Mouse (Mus musculus): ENCODE measurements around the gene Irf1. TPM values are rescaled to one million over a fixed set of nuclear protein-coding genes. Genes with fewer than 3 reads are reported as not detected.
"Not testable (repeated sequence)": the region's sequence is repeated elsewhere in the genome, so short reads cannot be mapped to it uniquely, and the experiment has no call there.

The Irf1 gene
- polyA plus RNA-seq, 1 experiment from 2014 or later, result 8.4 TPM

GRCm38 (mm10) chr11:53755011-53755595 lies 14.7 kb upstream of the Irf1 start:
- Histone ChIP-seq H3K4me1 (replicated peaks; ENCODE audit: control insufficient read depth, insufficient read depth, low read length) (no peaks in the 10 kb centered on the region; the same call in 1 of the 2 replicates), H3K9ac (ENCODE audit: low read depth, low read length) (no peak overlapping the region), H3K36me3 (ENCODE audit: control insufficient read depth, insufficient read depth, low read length) (no peaks in the 10 kb centered on the region), H3K9me3 (ENCODE audit: control insufficient read depth, low read length) (no peaks in the 10 kb centered on the region), H3K27me3 (replicated peaks; ENCODE audit: control insufficient read depth, insufficient read depth, low read length) (0 out of 2 replicates have a peak, but pooled peaks cover 2% of the 10 kb centered on the region), H3K4me2 (no peak overlapping the region), H3K27ac (ENCODE audit: low read depth, low read length) (no peak overlapping the region), H3K4me3 (ENCODE audit: low read depth, low read length) (no peak overlapping the region)
- ATAC-seq (replicated peaks; ENCODE audit: low FRiP score), result no peak
- no peak for DNase-seq (ENCODE audit: low spot score)
- 79% methylated on average over 12 of the region's 12 CpGs for WGBS

- Histone ChIP-seq H3K27ac (ENCODE audit: low read depth, low read length) (no peak overlapping the region), H3K36me3 (ENCODE audit: control insufficient read depth, insufficient read depth, low read length) (no peaks in the 10 kb centered on the region), H3K9me3 (ENCODE audit: control insufficient read depth, low read length) (no peaks in the 10 kb centered on the region), H3K4me1 (replicated peaks; ENCODE audit: control insufficient read depth, insufficient read depth, low read length) (peaks cover 3% of the 10 kb centered on the region), H3K27me3 (replicated peaks; ENCODE audit: control insufficient read depth, insufficient read depth, low read length) (0 out of 2 replicates have a peak, but pooled peaks cover 2% of the 10 kb centered on the region), H3K4me3 (ENCODE audit: low read depth, low read length) (no peak overlapping the region), H3K4me2 (no peak overlapping the region), H3K9ac (ENCODE audit: low read depth, low read length) (no peak overlapping the region)
- 74% methylated on average over 4 of the region's 4 CpGs for WGBS
- DNase-seq (ENCODE audit: low spot score) (no peak), ATAC-seq (replicated peaks; ENCODE audit: low FRiP score) (no peak)
Measured at GRCm38 (mm10) chr11:53757612-53758011, 12.2 kb upstream of the Irf1 start.

- WGBS, result 77% methylated on average over 9 of the region's 9 CpGs
Measured at GRCm38 (mm10) chr11:53758033-53758432, 11.8 kb upstream of the Irf1 start.

GRCm38 (mm10) chr11:53758791-53759351 lies 10.9 kb upstream of the Irf1 start:
- DNase-seq (ENCODE audit: low spot score) (no peak), ATAC-seq (replicated peaks; ENCODE audit: low FRiP score) (no peak)
- Histone ChIP-seq H3K4me1 (replicated peaks; ENCODE audit: control insufficient read depth, insufficient read depth, low read length) (peaks cover 15% of the 10 kb centered on the region), H3K36me3 (ENCODE audit: control insufficient read depth, insufficient read depth, low read length) (no peaks in the 10 kb centered on the region), H3K27me3 (replicated peaks; ENCODE audit: control insufficient read depth, insufficient read depth, low read length) (0 out of 2 replicates have a peak, but pooled peaks cover 2% of the 10 kb centered on the region), H3K9ac (ENCODE audit: low read depth, low read length) (no peak overlapping the region), H3K4me2 (no peak overlapping the region), H3K27ac (ENCODE audit: low read depth, low read length) (no peak overlapping the region), H3K9me3 (ENCODE audit: control insufficient read depth, low read length) (no peaks in the 10 kb centered on the region), H3K4me3 (ENCODE audit: low read depth, low read length) (no peak overlapping the region)
- WGBS, result 52% methylated on average over 6 of the region's 6 CpGs

More at GRCm38 (mm10) chr11:53758033-53758432, 11.8 kb upstream of the Irf1 start:
- not testable (repeated sequence) for H3K9me3 ChIP-seq (ENCODE audit: control insufficient read depth, low read length); H3K9ac ChIP-seq (ENCODE audit: low read depth, low read length); H3K4me2 ChIP-seq; ATAC-seq (replicated peaks; ENCODE audit: low FRiP score); H3K27me3 ChIP-seq (replicated peaks; ENCODE audit: control insufficient read depth, insufficient read depth, low read length); H3K36me3 ChIP-seq (ENCODE audit: control insufficient read depth, insufficient read depth, low read length); H3K27ac ChIP-seq (ENCODE audit: low read depth, low read length); H3K4me1 ChIP-seq (replicated peaks; ENCODE audit: control insufficient read depth, insufficient read depth, low read length); DNase-seq (ENCODE audit: low spot score); H3K4me3 ChIP-seq (ENCODE audit: low read depth, low read length)

- DNase-seq (ENCODE audit: low spot score), result no peak
- no peak overlapping the region for H3K4me3 ChIP-seq (ENCODE audit: low read depth, low read length)
- 0 out of 2 replicates have a peak, but pooled peaks cover 2% of the 10 kb centered on the region for H3K27me3 ChIP-seq (replicated peaks; ENCODE audit: control insufficient read depth, insufficient read depth, low read length)
- no peak overlapping the region for H3K9ac ChIP-seq (ENCODE audit: low read depth, low read length)
- 34% methylated on average over 22 of the region's 22 CpGs for WGBS
- no peak overlapping the region for H3K27ac ChIP-seq (ENCODE audit: low read depth, low read length)
- H3K9me3 ChIP-seq (ENCODE audit: control insufficient read depth, low read length), result no peaks in the 10 kb centered on the region
- H3K4me2 ChIP-seq, result 0 out of 2 replicates have a peak overlapping the region, but pooled peaks have one; percentile 20
- peaks cover 18% of the 10 kb centered on the region for H3K4me1 ChIP-seq (replicated peaks; ENCODE audit: control insufficient read depth, insufficient read depth, low read length)
- no peaks in the 10 kb centered on the region for H3K36me3 ChIP-seq (ENCODE audit: control insufficient read depth, insufficient read depth, low read length)
- ATAC-seq (replicated peaks; ENCODE audit: low FRiP score), result 0 out of 2 replicates have a peak, but pooled peaks have one; percentile 27
Measured at GRCm38 (mm10) chr11:53759545-53760406, 10.0 kb upstream of the Irf1 start.

- 75% methylated on average over 5 of the region's 5 CpGs for WGBS
- no peak overlapping the region for H3K4me2 ChIP-seq
- ATAC-seq (replicated peaks; ENCODE audit: low FRiP score), result no peak
- 0 out of 2 replicates have a peak, but pooled peaks cover 2% of the 10 kb centered on the region for H3K27me3 ChIP-seq (replicated peaks; ENCODE audit: control insufficient read depth, insufficient read depth, low read length)
- no peaks in the 10 kb centered on the region for H3K9me3 ChIP-seq (ENCODE audit: control insufficient read depth, low read length)
- H3K9ac ChIP-seq (ENCODE audit: low read depth, low read length), result no peak overlapping the region
- no peak overlapping the region for H3K27ac ChIP-seq (ENCODE audit: low read depth, low read length)
- H3K36me3 ChIP-seq (ENCODE audit: control insufficient read depth, insufficient read depth, low read length), result no peaks in the 10 kb centered on the region
- no peak for DNase-seq (ENCODE audit: low spot score)
- H3K4me1 ChIP-seq (replicated peaks; ENCODE audit: control insufficient read depth, insufficient read depth, low read length), result peaks cover 22% of the 10 kb centered on the region
- no peak overlapping the region for H3K4me3 ChIP-seq (ENCODE audit: low read depth, low read length)
Measured at GRCm38 (mm10) chr11:53761284-53761683, 8.5 kb upstream of the Irf1 start.

GRCm38 (mm10) chr11:53761822-53762221 lies 8.0 kb upstream of the Irf1 start:
- Histone ChIP-seq H3K9ac (ENCODE audit: low read depth, low read length) (no peak overlapping the region), H3K27ac (ENCODE audit: low read depth, low read length) (peak overlapping the region; percentile 30; the same call in 1 of the 2 replicates)

GRCm38 (mm10) chr11:53762426-53762825 lies 7.4 kb upstream of the Irf1 start:
- Histone ChIP-seq H3K4me1 (replicated peaks; ENCODE audit: control insufficient read depth, insufficient read depth, low read length) (peaks cover 22% of the 10 kb centered on the region), H3K27ac (ENCODE audit: low read depth, low read length) (peak overlapping the region; percentile 30; the same call in 1 of the 2 replicates), H3K4me2 (peak overlapping the region; percentile 74), H3K27me3 (replicated peaks; ENCODE audit: control insufficient read depth, insufficient read depth, low read length) (0 out of 2 replicates have a peak, but pooled peaks cover 2% of the 10 kb centered on the region), H3K9me3 (ENCODE audit: control insufficient read depth, low read length) (no peaks in the 10 kb centered on the region), H3K36me3 (ENCODE audit: control insufficient read depth, insufficient read depth, low read length) (no peaks in the 10 kb centered on the region), H3K4me3 (ENCODE audit: low read depth, low read length) (peak overlapping the region; percentile 45), H3K9ac (ENCODE audit: low read depth, low read length) (peak overlapping the region; percentile 51)
- ATAC-seq (replicated peaks; ENCODE audit: low FRiP score), result no peak
- no peak for DNase-seq (ENCODE audit: low spot score)
- 40% methylated on average over 2 of the region's 2 CpGs for WGBS

More at GRCm38 (mm10) chr11:53761822-53762221, 8.0 kb upstream of the Irf1 start:
- H3K4me3 ChIP-seq (ENCODE audit: low read depth, low read length), result no peak overlapping the region
- H3K9me3 ChIP-seq (ENCODE audit: control insufficient read depth, low read length), result no peaks in the 10 kb centered on the region
- DNase-seq (ENCODE audit: low spot score) (no peak), ATAC-seq (replicated peaks; ENCODE audit: low FRiP score) (no peak)
- H3K4me1 ChIP-seq (replicated peaks; ENCODE audit: control insufficient read depth, insufficient read depth, low read length), result peaks cover 22% of the 10 kb centered on the region
- WGBS, result 75% methylated on average over 2 of the region's 2 CpGs
- no peaks in the 10 kb centered on the region for H3K36me3 ChIP-seq (ENCODE audit: control insufficient read depth, insufficient read depth, low read length)
- H3K27me3 ChIP-seq (replicated peaks; ENCODE audit: control insufficient read depth, insufficient read depth, low read length), result 0 out of 2 replicates have a peak, but pooled peaks cover 2% of the 10 kb centered on the region
- H3K4me2 ChIP-seq, result no peak overlapping the region
